Mouse (Mus musculus): ENCODE data around the gene Tnrc6c. TPM values are rescaled to one million over a fixed set of nuclear protein-coding genes. Genes with fewer than 3 reads are reported as not detected.

Tnrc6c gene
- total and polyA plus RNA-seq, 2 experiments from 2014 or later = 19.9 to 71.6 TPM

- TF ChIP-seq CTCF (IDR thresholded peaks at IDR 0.05; ENCODE audit: low read depth) = no peak
- 84% methylated on average over 26 of the region's 26 CpGs for WGBS
- Histone ChIP-seq H3K27me3 (ENCODE audit: insufficient read depth, low read length) (no peaks in the 10 kb centered on the region), H3K4me2 (ENCODE audit: low read depth) (no peak overlapping the region), H3K4me3 (ENCODE audit: low read depth, low read length) (no peak overlapping the region), H3K4me1 (ENCODE audit: insufficient read depth) (no peaks in the 10 kb centered on the region), H3K9me3 (ENCODE audit: low read length) (no peaks in the 10 kb centered on the region), H3K36me3 (ENCODE audit: insufficient read depth) (peaks cover 78% of the 10 kb centered on the region), H3K27ac (ENCODE audit: low read depth, low read length) (no peak overlapping the region), H3K9ac (no peak overlapping the region)
- no peak for ATAC-seq
- no peak for DNase-seq
These were observed 106.5 kb downstream of the Tnrc6c start for GRCm38 (mm10) chr11:117760374-117761119.

GRCm38 (mm10) chr11:117761801-117762200, 107.7 kb downstream of the Tnrc6c start:
- DNase-seq = no peak
- 91% methylated on average over 13 of the region's 13 CpGs for WGBS
- no peak overlapping the region for H3K4me2 ChIP-seq (ENCODE audit: low read depth)
- no peaks in the 10 kb centered on the region for H3K27me3 ChIP-seq (ENCODE audit: insufficient read depth, low read length)
- no peaks in the 10 kb centered on the region for H3K9me3 ChIP-seq (ENCODE audit: low read length)
- ATAC-seq = no peak
- no peak overlapping the region for H3K9ac ChIP-seq
- no peak for TF ChIP-seq CTCF (IDR thresholded peaks at IDR 0.05; ENCODE audit: low read depth)
- no peaks in the 10 kb centered on the region for H3K4me1 ChIP-seq (ENCODE audit: insufficient read depth)
- H3K27ac ChIP-seq (ENCODE audit: low read depth, low read length) = no peak overlapping the region
- H3K4me3 ChIP-seq (ENCODE audit: low read depth, low read length) = no peak overlapping the region
- H3K36me3 ChIP-seq (ENCODE audit: insufficient read depth) = peaks cover 67% of the 10 kb centered on the region

GRCm38 (mm10) chr11:117762246-117762645, 108.2 kb downstream of the Tnrc6c start:
- no peaks in the 10 kb centered on the region for H3K27me3 ChIP-seq (ENCODE audit: insufficient read depth, low read length)
- ATAC-seq = no peak
- WGBS = 89% methylated on average over 12 of the region's 12 CpGs
- no peaks in the 10 kb centered on the region for H3K9me3 ChIP-seq (ENCODE audit: low read length)
- H3K4me1 ChIP-seq (ENCODE audit: insufficient read depth) = no peaks in the 10 kb centered on the region
- no peak for DNase-seq
- no peak overlapping the region for H3K9ac ChIP-seq
- no peak overlapping the region for H3K4me3 ChIP-seq (ENCODE audit: low read depth, low read length)
- no peak overlapping the region for H3K4me2 ChIP-seq (ENCODE audit: low read depth)
- TF ChIP-seq CTCF (IDR thresholded peaks at IDR 0.05; ENCODE audit: low read depth) = no peak
- no peak overlapping the region for H3K27ac ChIP-seq (ENCODE audit: low read depth, low read length)
- peaks cover 62% of the 10 kb centered on the region for H3K36me3 ChIP-seq (ENCODE audit: insufficient read depth)

- Histone ChIP-seq H3K9me3 (ENCODE audit: low read length) (no peaks in the 10 kb centered on the region), H3K27ac (ENCODE audit: low read depth, low read length) (no peak overlapping the region), H3K4me2 (ENCODE audit: low read depth) (no peak overlapping the region), H3K36me3 (ENCODE audit: insufficient read depth) (peaks cover 42% of the 10 kb centered on the region), H3K4me1 (ENCODE audit: insufficient read depth) (no peaks in the 10 kb centered on the region), H3K4me3 (ENCODE audit: low read depth, low read length) (no peak overlapping the region), H3K27me3 (ENCODE audit: insufficient read depth, low read length) (no peaks in the 10 kb centered on the region), H3K9ac (no peak overlapping the region)
- 86% methylated on average over 9 of the region's 9 CpGs for WGBS
- TF ChIP-seq CTCF (IDR thresholded peaks at IDR 0.05; ENCODE audit: low read depth) = no peak
- no peak for ATAC-seq
- no peak for DNase-seq
These were observed 110.2 kb downstream of the Tnrc6c start for GRCm38 (mm10) chr11:117764319-117764718.

- TF ChIP-seq CTCF (IDR thresholded peaks at IDR 0.05; ENCODE audit: low read depth) = no peak
- H3K4me2 ChIP-seq (ENCODE audit: low read depth) = no peak overlapping the region
- WGBS = 85% methylated on average over 5 of the region's 5 CpGs
- H3K36me3 ChIP-seq (ENCODE audit: insufficient read depth) = peaks cover 31% of the 10 kb centered on the region
- no peak overlapping the region for H3K4me3 ChIP-seq (ENCODE audit: low read depth, low read length)
- no peak overlapping the region for H3K27ac ChIP-seq (ENCODE audit: low read depth, low read length)
- no peaks in the 10 kb centered on the region for H3K27me3 ChIP-seq (ENCODE audit: insufficient read depth, low read length)
- DNase-seq (no peak), ATAC-seq (no peak)
- H3K4me1 ChIP-seq (ENCODE audit: insufficient read depth) = no peaks in the 10 kb centered on the region
- no peak overlapping the region for H3K9ac ChIP-seq
- no peaks in the 10 kb centered on the region for H3K9me3 ChIP-seq (ENCODE audit: low read length)
These were observed 111.3 kb downstream of the Tnrc6c start for GRCm38 (mm10) chr11:117765361-117765760.

- H3K36me3 ChIP-seq (ENCODE audit: insufficient read depth) = peaks cover 23% of the 10 kb centered on the region
- DNase-seq = no peak
These were observed 112.2 kb downstream of the Tnrc6c start for GRCm38 (mm10) chr11:117766275-117766674.

GRCm38 (mm10) chr11:117768725-117769682, 114.9 kb downstream of the Tnrc6c start:
- no peak for TF ChIP-seq CTCF (IDR thresholded peaks at IDR 0.05; ENCODE audit: low read depth)
- Histone ChIP-seq H3K27ac (ENCODE audit: low read depth, low read length) (no peak overlapping the region), H3K4me3 (ENCODE audit: low read depth, low read length) (no peak overlapping the region), H3K27me3 (ENCODE audit: insufficient read depth, low read length) (no peaks in the 10 kb centered on the region), H3K9ac (no peak overlapping the region), H3K4me1 (ENCODE audit: insufficient read depth) (no peaks in the 10 kb centered on the region), H3K9me3 (ENCODE audit: low read length) (no peaks in the 10 kb centered on the region), H3K36me3 (ENCODE audit: insufficient read depth) (peaks cover 9% of the 10 kb centered on the region), H3K4me2 (ENCODE audit: low read depth) (no peak overlapping the region)
- DNase-seq = no peak
- 61% methylated on average over 20 of the region's 20 CpGs for WGBS
- no peak for ATAC-seq

More at GRCm38 (mm10) chr11:117766275-117766674, 112.2 kb downstream of the Tnrc6c start:
- Histone ChIP-seq H3K9ac (no peak overlapping the region), H3K4me2 (ENCODE audit: low read depth) (no peak overlapping the region), H3K4me1 (ENCODE audit: insufficient read depth) (no peaks in the 10 kb centered on the region), H3K27me3 (ENCODE audit: insufficient read depth, low read length) (no peaks in the 10 kb centered on the region), H3K27ac (ENCODE audit: low read depth, low read length) (no peak overlapping the region), H3K4me3 (ENCODE audit: low read depth, low read length) (no peak overlapping the region), H3K9me3 (ENCODE audit: low read length) (no peaks in the 10 kb centered on the region)
- ATAC-seq = no peak
- WGBS = 88% methylated on average over 3 of the region's 3 CpGs
- TF ChIP-seq CTCF (IDR thresholded peaks at IDR 0.05; ENCODE audit: low read depth) = no peak
